10 mouse cellular contexts compared by ENCODE assay signal in genomic region chr19:7113574-7113973, GRCm38 (mm10). TPM values are rescaled to one million over a fixed set of nuclear protein-coding genes. Genes with fewer than 3 reads are reported as not detected.
DNase-seq lines count a peak whose midpoint lies in the region; ATAC-seq and TF ChIP-seq lines count a peak whose summit lies in the region.
"Had no signal": no experiment of that assay in that cellular context is flagged by ENCODE, and none has a peak within 500 bp of the region (broad histone marks: within the 10 kb centered on the region; RNA-seq: fewer than 3 reads in every experiment).

No protein-coding gene starts in this region.

- H3K4me2 ChIP-seq in liver, embryonic 13.5 days, result no peak overlapping the region
- no peak overlapping the region for H3K4me2 ChIP-seq in forebrain, embryonic 11.5 days (ENCODE audit: low read depth, low read length, severe bottlenecking)
- no peak overlapping the region for H3K4me2 ChIP-seq in hindbrain, postnatal 0 days (ENCODE audit: low read depth, low read length)
- no peak overlapping the region for H3K4me2 ChIP-seq in neural tube, embryonic 15.5 days

- H3K27ac ChIP-seq in liver, embryonic 13.5 days, result 0 out of 2 replicates have a peak overlapping the region, but pooled peaks have one; percentile 39
- H3K27ac ChIP-seq in forebrain, embryonic 11.5 days (ENCODE audit: low read depth, low read length), result peak overlapping the region; percentile 65
- peak overlapping the region; percentile 32; the same call in 1 of the 2 replicates for H3K27ac ChIP-seq in hindbrain, postnatal 0 days
- H3K27ac ChIP-seq in neural tube, embryonic 15.5 days (replicated peaks), result peak overlapping the region; percentile 57

- no peak overlapping the region for H3K9ac ChIP-seq in liver, embryonic 13.5 days
- H3K9ac ChIP-seq in forebrain, embryonic 11.5 days (ENCODE audit: low read length), result peak overlapping the region; percentile 37
- no peak overlapping the region for H3K9ac ChIP-seq in hindbrain, postnatal 0 days (replicated peaks; ENCODE audit: low read length)
- H3K9ac ChIP-seq in neural tube, embryonic 15.5 days (replicated peaks), result no peak overlapping the region; the same call in 1 of the 2 replicates

- no peaks in the 10 kb centered on the region for H3K9me3 ChIP-seq in liver, embryonic 13.5 days (replicated peaks)
- H3K9me3 ChIP-seq in forebrain, embryonic 11.5 days (ENCODE audit: control insufficient read depth, low read length), result no peaks in the 10 kb centered on the region
- no peaks in the 10 kb centered on the region for H3K9me3 ChIP-seq in hindbrain, postnatal 0 days (ENCODE audit: low read length)
- no peaks in the 10 kb centered on the region for H3K9me3 ChIP-seq in neural tube, embryonic 15.5 days (replicated peaks)

- ATAC-seq in liver, embryonic 13.5 days (ENCODE audit: low read depth), result no peak
- peak; percentile 37; the same call in 1 of the 2 replicates for ATAC-seq in forebrain, embryonic 11.5 days (replicated peaks; ENCODE audit: low FRiP score)
- ATAC-seq in hindbrain, postnatal 0 days, result no peak
- ATAC-seq in neural tube, embryonic 15.5 days (ENCODE audit: low FRiP score), result no peak; the same call in 1 of the 2 replicates
- ATAC-seq: Patski had no signal

- no peak for DNase-seq in liver, embryonic 13.5 days
- DNase-seq in liver, result no peak
- peak; percentile 59 for DNase-seq in forebrain, embryonic 11.5 days (ENCODE audit: low spot score)
- DNase-seq in hindbrain, postnatal 0 days (ENCODE audit: low spot score), result no peak
- DNase-seq in natural killer cell, adult 2 months (ENCODE audit: low spot score in 2 of 2), result no peak
- DNase-seq in left cerebral cortex, postnatal 4 days, result no peak
- DNase-seq in adrenal gland, postnatal 4 days (ENCODE audit: low spot score in 2 of 2), result no peak
- DNase-seq: heart, postnatal 36 days had no signal

- H3K4me1 ChIP-seq in liver, embryonic 13.5 days (replicated peaks), result peaks cover 65% of the 10 kb centered on the region
- H3K4me1 ChIP-seq in forebrain, embryonic 11.5 days (replicated peaks; ENCODE audit: control insufficient read depth, insufficient read depth, low read length), result peaks cover 41% of the 10 kb centered on the region
- peaks cover 21% of the 10 kb centered on the region for H3K4me1 ChIP-seq in hindbrain, postnatal 0 days (ENCODE audit: insufficient read depth, low read length)
- peaks cover 72% of the 10 kb centered on the region for H3K4me1 ChIP-seq in neural tube, embryonic 15.5 days

- 72% methylated on average over 13 of the region's 14 CpGs for WGBS in liver, embryonic 13.5 days (ENCODE audit: insufficient replicate concordance)
- 12% methylated on average over 14 of the region's 14 CpGs for WGBS in forebrain, embryonic 11.5 days
- WGBS in hindbrain, postnatal 0 days, result 24% methylated on average over 14 of the region's 14 CpGs
- WGBS in neural tube, embryonic 15.5 days, result 13% methylated on average over 14 of the region's 14 CpGs

- TF ChIP-seq CTCF in hindbrain, postnatal 0 days (IDR thresholded peaks at IDR 0.05; ENCODE audit: low read depth), result no peak

- H3K4me3 ChIP-seq in liver, embryonic 13.5 days (replicated peaks), result no peak overlapping the region
- no peak overlapping the region for H3K4me3 ChIP-seq in forebrain, embryonic 11.5 days (ENCODE audit: low read depth, low read length)
- no peak overlapping the region for H3K4me3 ChIP-seq in hindbrain, postnatal 0 days (ENCODE audit: low read length)
- H3K4me3 ChIP-seq in neural tube, embryonic 15.5 days (replicated peaks), result no peak overlapping the region

- no peaks in the 10 kb centered on the region for H3K36me3 ChIP-seq in liver, embryonic 13.5 days
- H3K36me3 ChIP-seq in forebrain, embryonic 11.5 days (ENCODE audit: control insufficient read depth, insufficient read depth, low read length), result no peaks in the 10 kb centered on the region
- H3K36me3 ChIP-seq in hindbrain, postnatal 0 days (ENCODE audit: insufficient read depth, low read length), result no peaks in the 10 kb centered on the region
- H3K36me3 ChIP-seq in neural tube, embryonic 15.5 days, result no peaks in the 10 kb centered on the region

- H3K27me3 ChIP-seq in liver, embryonic 13.5 days, result peaks cover 3% of the 10 kb centered on the region; the same call in 1 of the 2 replicates
- no peaks in the 10 kb centered on the region for H3K27me3 ChIP-seq in forebrain, embryonic 11.5 days (ENCODE audit: control insufficient read depth, insufficient read depth, low read length)
- H3K27me3 ChIP-seq in hindbrain, postnatal 0 days (ENCODE audit: insufficient read depth, low read length), result no peaks in the 10 kb centered on the region
- H3K27me3 ChIP-seq in neural tube, embryonic 15.5 days (replicated peaks), result peaks cover 5% of the 10 kb centered on the region
- H3K27me3 ChIP-seq: Patski had no signal

- intact Hi-C loops in left cerebral cortex, postnatal 4 days (cut with DNase I), result no loop called here

RNA-seq across cellular contexts. Expression of gene Flrt1, which starts 8.0 kb away (rescaled TPM):
- polyA plus RNA-seq in liver, embryonic 13.5 days (2015; fragmentation: Nextera tagmentation; extraction: Ambion mirVana), result 0.14 and 0.17 TPM in 2 replicates
- 7.7 and 9.0 TPM in 2 replicates for polyA plus RNA-seq in forebrain, embryonic 11.5 days (2014; fragmentation: Nextera tagmentation; extraction: Ambion mirVana)
- 8.4 and 10.1 TPM in 2 replicates for total RNA-seq in hindbrain, postnatal 0 days (2014; rRNA removed)
- 7.8 and 8.1 TPM in 2 replicates for polyA plus RNA-seq in hindbrain, postnatal 0 days (2015; fragmentation: Nextera tagmentation; extraction: Ambion mirVana)
- 10.5 and 10.9 TPM in 2 replicates for polyA plus RNA-seq in neural tube, embryonic 15.5 days (2015; fragmentation: Nextera tagmentation; extraction: Ambion mirVana)
- 10 to 100 TPM; 22.4 to 23.5 TPM for total RNA-seq in left cerebral cortex, postnatal 4 days (2021)
- 1 to 10 TPM; 3.8 to 5.9 TPM for total RNA-seq in adrenal gland, postnatal 4 days (2021)

RNA-seq across cellular contexts. Expression of gene Macrod1, which starts 57.0 kb away (rescaled TPM):
- polyA plus RNA-seq in liver, embryonic 13.5 days (2015; fragmentation: Nextera tagmentation; extraction: Ambion mirVana), result 3.0 and 3.8 TPM in 2 replicates
- 3.6 and 4.0 TPM in 2 replicates for polyA plus RNA-seq in forebrain, embryonic 11.5 days (2014; fragmentation: Nextera tagmentation; extraction: Ambion mirVana)
- 4.8 and 9.5 TPM in 2 replicates for total RNA-seq in hindbrain, postnatal 0 days (2014; rRNA removed)
- polyA plus RNA-seq in hindbrain, postnatal 0 days (2015; fragmentation: Nextera tagmentation; extraction: Ambion mirVana), result 6.5 and 6.7 TPM in 2 replicates
- polyA plus RNA-seq in neural tube, embryonic 15.5 days (2015; fragmentation: Nextera tagmentation; extraction: Ambion mirVana), result 7.2 and 7.7 TPM in 2 replicates
- 1 to 10 TPM; 5.5 to 6.3 TPM for total RNA-seq in left cerebral cortex, postnatal 4 days (2021)
- 10 to 100 TPM; 32.4 to 35.0 TPM for total RNA-seq in adrenal gland, postnatal 4 days (2021)
